Mouse (Mus musculus) G1E-ER4 (cell line): ENCODE data around the gene Trim66. TPM values are rescaled to one million over a fixed set of nuclear protein-coding genes. Genes with fewer than 3 reads are reported as not detected.

Experiments used
- GATA1 ChIP-seq: IDR thresholded peaks from one replicate; pipeline ENCODE4 v1.8.0; 2012; ENCODE audit warnings: low read length, inconsistent platforms
- polyA plus RNA-seq: library from polyadenylated mRNA; stranded (reverse); fragments of >175 nt; gene quantifications from 2 replicates; pipeline ENCODE4 v1.2.3, GENCODE M21; 2012

The Trim66 gene
- polyA plus RNA-seq, 1 experiment, result 0.01 TPM

DNA sequence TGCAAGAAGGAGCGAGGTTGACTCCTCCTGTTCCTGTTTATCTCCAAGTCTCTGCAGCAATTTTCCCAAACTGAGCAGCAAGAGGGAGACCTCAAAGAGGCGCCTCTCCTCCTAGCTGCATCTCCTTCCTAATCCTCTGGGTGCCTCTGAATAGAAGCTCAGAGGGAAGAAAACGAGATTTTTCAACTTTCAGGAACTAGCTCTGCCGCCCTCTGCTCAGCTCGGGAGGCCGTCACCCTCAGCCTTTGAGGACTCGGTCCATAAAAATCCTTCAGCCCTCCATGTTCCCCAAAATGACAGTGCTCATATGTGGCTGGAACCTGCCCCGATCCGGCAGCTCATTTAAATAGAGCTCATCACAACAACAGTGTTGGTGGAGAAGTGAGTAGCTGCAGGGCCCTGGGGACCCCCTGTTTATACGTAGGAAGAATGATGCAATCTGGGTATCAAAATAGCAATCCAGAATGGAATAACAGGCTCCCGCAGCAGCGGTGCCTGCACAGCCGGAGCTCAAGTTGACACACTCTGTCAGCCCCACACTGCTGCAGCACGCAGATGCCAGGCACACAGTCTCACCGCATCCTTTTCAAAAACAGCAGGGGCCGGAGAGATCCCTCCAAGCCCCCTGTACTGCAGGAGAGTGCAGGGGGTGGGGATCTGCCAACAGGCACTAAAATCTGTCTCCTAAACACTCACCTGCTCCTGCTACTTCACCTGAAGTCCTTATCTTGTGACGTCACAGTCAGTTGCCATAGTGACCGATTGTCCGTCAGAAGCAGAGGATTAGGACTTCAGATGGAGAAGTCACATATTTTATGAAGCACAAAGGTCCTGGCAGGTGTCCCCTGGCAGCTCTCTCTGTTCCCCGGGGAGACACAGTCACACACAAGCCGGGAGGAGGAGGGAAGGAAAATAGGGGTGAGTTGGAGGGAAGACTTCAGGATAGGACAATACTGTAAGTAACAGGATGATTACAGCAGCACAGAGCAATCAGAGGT is 14.3 kb downstream of the Trim66 start:
- TF ChIP-seq GATA1, result no peak

DNA sequence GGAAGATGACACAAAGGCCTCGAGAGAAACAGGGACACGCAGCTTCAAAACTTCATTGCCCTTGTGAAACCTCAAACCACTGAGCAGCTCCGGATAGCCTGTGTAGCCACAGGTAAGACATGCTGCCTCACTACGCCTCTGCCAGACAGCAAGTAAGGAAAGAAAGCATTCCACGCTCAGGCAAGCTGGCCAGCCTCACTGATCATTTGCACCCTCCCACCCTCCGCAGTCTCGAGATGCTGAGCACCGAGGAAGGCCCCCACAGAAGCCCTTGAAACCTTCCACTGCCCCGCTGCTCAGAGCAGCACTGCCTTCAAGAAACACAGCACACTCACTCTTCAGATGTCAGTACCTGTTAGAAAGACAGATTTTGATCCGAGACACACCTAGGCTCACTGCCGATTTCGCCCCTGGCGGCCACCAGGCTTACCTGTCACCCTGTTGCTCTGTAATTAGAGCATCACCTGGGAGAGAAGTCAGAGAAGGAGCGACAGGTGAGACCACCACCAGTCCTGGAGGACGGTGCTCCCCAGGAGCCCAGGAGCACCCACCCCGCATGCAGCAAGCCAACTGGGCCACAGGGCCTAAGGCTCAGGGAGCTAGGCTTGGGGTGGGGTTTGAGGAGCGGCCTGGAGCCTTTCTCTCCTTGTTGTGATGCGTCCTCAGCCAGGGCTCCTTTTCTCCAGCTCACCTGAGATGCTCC is 15.2 kb downstream of the Trim66 start:
- TF ChIP-seq GATA1, result no peak

DNA sequence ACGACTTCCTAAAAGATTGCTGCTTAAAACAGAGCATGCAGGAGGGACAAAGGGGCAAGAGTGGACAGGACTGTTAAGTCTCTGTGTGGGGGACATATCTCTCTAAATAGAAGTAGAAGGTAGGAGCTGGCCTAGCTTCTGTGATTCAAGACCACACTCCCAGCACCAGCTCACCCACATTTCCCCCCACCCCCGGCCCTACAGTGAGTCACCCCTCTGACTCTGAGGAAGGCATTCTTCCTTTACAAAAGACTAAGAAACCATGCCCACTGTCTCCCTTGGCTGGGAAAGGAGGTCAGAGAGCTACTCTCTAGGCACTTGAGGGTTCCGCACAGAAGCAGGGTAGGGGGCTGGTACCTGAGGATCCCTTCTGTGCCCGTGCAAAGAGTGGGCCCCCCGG is 23.7 kb downstream of the Trim66 start:
- no peak for TF ChIP-seq GATA1

DNA sequence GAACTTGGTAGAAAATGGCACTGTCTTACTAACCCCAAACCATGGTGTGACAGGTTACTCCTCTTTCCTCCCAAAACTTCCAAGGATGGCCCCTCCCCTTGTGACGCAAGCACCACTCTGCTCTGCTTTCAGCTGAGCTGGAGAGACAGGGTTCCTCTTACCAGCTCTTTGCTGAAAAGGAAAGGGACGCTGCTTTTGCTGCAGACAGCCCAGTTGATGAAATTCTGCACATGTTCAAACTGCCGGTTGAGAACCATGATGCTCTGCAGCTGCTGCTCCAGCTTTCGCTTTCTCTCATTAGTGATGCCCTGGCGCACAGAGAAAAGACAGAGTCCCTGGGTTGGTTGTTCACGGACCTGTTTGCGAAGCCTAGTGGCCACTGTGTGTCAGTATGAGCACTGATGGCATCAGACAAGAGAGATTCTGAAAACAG is 27.2 kb downstream of the Trim66 start:
- TF ChIP-seq GATA1, result no peak

DNA sequence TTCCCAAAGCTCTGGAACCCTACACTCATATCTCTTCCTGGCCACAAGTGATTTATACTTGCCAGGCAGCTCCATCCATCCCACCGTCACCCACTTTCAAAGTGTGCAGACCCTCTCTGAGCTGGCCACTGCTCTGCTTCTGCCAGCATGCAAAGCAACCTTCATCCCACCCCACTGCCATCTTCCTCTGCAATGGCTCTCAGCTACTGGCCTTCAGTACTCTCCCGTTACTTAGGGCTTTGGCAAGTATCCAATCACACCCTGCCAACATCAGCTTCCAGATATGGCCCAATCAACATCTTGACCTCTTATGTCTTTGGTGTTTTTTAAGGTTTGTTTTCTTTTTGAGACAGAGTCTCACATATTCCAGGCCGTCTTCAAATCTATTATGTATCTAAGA is 30.0 kb downstream of the Trim66 start:
- no peak for TF ChIP-seq GATA1

DNA sequence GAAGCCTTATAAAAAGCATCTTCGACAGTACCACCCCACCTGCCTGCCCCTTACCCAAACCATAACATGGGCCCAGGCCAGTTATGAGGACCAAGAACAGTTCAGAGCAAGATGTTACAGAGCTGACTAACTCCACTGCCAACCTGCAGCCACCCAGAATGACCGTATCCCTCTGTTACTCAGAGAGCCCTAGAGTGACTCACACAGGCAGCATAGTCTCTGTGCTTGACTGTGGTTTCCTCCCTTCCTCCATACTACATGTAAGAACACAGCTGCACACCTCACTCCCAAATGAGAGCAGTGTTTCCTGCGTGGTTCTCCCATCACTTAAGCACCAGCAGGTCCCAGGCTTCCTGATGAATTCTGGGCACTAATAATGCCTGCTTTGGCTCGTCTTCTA is 37.2 kb downstream of the Trim66 start:
- no peak for TF ChIP-seq GATA1

DNA sequence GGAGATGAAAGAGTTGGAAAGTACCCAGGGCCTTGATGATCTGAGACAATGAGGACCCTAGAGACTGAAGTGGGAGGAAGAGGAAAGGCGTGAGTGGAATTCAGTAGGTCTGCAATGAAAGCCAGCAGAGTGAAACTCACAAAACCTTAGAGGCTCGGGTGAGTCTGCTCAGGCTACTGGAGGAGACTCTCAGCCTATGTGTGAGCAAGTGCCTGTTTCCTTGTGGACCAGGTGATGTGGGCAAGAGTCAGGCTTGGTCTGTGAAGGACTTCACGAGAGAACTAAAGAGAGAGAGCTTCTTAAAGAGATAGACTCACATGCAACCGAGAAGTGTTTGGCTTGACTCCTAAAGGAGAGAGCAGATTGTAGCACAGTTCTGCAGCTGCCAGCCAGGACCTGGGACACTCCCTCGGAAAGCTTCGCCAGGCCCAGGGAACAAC is 39.7 kb downstream of the Trim66 start:
- no peak for TF ChIP-seq GATA1

DNA sequence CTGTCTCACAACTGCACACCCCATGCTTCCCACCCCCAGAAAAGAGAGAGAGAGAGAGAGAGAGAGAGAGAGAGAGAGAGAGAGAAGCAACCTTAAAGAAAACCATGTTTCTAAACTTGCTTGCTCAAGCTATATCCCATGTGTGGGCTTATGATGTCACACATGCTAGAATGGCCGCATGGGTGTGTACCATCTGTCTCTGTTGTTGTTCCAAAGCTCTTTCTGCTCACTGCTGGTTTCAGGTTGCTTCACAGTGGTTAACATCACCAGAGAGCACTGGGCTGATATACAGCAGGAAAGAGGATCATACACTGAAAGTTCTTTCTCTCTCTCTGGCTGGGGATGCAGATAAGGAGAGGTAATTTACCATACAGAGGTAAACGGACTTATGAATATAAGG is 40.3 kb downstream of the Trim66 start:
- no peak for TF ChIP-seq GATA1

DNA sequence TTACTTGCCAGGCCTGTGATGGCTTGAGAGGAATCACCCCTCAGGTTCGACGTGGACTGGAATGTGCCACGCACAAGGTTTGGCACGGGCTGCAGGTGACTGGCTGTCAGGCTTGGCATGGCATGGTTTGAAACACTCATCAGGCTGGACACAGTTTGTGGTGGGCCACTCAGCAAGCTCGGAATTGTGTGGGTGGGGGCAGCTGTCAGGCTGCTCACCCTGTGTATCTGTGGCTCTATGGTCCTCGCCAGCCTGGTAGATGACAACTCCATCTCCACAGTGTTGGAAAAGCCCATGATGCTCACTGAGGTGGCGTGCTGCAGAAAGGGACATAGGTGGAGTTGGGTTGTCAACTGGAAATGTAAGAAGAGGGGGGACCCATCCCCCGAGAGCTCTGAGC is 47.2 kb downstream of the Trim66 start:
- TF ChIP-seq GATA1, result no peak

DNA sequence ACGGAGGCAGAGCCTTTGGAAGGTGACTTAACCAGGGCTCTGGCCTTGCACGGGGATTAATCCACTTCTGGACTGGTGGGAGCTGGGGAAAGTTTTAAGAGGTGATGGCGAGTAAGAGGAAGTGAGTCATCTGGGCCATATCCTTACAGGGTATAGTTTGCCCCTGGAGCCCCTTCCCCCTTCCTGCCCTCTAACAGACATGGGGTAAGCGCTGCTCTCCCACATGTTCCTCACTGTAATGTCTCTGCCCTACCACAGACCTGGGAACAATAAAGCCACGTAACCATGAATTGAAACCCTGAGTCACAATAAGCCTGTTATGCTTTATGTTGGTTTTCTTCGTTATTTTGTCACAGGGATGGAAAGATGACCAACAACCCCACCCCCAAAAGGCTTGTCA is 51.4 kb downstream of the Trim66 start:
- no peak for TF ChIP-seq GATA1

DNA sequence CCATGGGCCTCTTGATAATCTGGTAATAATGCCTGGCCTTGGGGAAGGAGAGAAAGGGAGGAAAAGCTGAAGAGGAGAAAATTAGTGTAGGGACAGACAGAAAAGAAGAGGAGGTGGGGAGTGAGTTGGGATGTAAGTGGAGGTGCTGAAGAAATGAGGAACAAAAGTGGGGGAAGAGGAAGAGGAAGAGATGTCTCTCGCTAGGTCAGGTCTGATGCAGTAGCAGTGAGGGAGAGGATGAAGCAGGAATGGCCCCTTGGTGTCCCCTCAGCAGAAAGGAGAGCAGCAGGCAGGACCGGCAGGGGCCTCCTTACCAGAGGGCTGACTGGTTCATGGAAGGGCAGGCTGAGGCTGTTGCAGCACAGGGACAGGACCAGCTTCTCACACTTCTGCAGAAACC is 52.2 kb downstream of the Trim66 start:
- no peak for TF ChIP-seq GATA1

DNA sequence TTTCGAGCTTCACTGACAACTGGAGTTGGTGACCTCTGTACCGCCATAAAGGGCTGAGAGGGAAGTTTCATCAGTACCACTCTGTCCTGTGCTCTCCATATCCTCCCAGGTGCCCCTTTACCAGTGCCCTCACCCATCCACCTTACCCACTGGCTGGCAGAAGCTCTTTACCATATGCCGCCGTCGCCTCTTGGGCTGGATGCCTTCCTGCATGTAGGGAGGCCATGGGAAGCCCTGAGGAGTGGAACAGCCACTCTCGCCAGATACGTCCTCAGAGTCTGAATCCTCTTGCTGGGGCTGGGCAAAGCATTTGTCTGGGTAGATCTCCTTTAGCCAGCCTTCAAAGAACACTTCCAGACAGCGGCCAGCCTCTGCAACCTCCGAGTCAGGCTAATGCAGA is 53.1 kb downstream of the Trim66 start:
- TF ChIP-seq GATA1, result no peak

DNA sequence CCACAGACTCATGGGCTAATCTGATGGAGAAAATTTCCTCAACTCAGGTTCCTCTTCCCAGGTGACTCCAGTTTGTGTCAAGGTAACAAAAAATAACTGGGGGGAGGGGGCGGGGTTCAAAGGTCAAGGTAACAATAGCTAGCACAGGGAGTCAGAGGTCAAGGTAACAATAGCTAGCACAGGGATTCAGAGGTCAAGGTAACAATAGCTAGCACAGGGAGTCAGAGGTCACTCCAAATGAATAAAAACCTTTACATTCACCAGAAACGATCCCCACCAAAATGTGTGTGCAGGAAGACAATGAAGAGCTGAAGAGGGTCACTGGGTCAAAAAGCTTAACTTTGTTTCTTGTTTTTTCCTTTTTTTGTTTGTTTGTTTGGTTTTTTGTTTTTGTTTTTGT is 59.9 kb downstream of the Trim66 start:
- no peak for TF ChIP-seq GATA1

DNA sequence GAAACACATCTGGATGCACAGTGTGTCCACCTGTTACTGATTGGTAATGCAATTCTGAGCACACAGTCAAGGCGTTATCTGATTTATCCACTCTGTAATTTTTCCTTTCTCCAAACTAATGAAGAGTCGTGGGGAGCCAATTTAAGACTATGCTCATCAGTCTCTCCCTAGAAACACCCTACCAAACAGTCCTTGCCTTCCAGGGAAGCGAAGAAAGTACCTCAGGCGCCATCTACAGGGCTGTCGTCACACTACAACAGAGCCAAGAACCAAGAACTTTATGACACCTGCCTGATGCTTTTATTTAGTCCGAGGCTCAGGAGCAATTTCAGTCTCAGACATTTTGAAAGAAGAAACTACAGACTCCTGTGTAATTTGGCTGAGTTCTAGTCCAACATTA is 62.9 kb downstream of the Trim66 start:
- TF ChIP-seq GATA1, result no peak

DNA sequence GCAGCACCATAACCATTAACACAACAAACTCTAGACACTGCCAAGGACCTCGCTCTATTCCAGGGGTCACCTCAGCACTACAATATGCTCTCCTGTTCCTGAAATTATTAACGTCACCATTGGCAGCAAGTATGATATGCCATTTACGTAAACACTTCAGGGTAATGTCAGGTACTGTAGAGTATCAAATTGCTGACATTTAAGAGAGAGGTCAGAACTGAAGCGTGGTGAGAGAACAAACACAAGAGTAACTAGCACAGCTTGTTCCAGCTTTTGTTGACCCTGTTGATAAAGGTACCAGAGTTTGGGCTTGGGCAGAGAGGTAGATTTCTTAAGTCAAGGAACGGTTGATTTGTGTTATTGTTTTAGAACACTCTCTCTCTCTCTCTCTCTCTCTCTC is 65.2 kb downstream of the Trim66 start:
- no peak for TF ChIP-seq GATA1

DNA sequence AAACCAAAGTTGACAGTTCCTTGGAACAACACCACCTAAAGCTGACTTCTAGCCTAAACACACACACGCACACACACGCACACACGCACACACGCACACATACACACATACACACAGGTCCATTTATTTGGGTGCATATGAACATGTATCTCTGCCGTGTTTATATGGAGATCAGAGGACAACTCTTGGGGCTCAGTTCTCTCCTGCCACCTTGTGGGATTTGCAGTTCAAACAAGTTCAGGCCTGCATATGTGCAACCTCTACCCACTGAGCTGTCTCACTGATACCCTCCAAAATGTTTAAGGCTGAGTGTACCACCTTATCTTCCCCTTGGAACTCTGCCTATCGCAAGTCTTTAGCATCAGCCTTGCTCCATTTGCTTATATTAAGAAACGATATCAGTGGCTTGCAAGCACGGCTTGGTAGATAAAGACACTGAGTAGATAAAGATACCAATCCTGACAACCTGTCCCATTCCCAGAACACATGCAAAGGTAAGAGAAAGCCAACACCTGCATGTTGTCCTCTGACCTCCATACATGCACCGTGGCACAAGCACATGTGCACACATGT is 67.2 kb downstream of the Trim66 start:
- no peak for TF ChIP-seq GATA1
